In genomic region chr7:87566476-87566875, GRCm38 (mm10) we compare ENCODE assay signal across 11 mouse cellular contexts. TPM values are rescaled to one million over a fixed set of nuclear protein-coding genes. Genes with fewer than 3 reads are reported as not detected.
DNase-seq lines count a peak whose midpoint lies in the region; ATAC-seq and TF ChIP-seq lines count a peak whose summit lies in the region.
"Had no signal": no experiment of that assay in that cellular context is flagged by ENCODE, and none has a peak within 500 bp of the region (broad histone marks: within the 10 kb centered on the region; RNA-seq: fewer than 3 reads in every experiment).

No protein-coding gene starts in this region.

- no peaks in the 10 kb centered on the region for H3K4me1 ChIP-seq in heart, postnatal 0 days (ENCODE audit: control insufficient read depth, insufficient read depth)
- no peaks in the 10 kb centered on the region for H3K4me1 ChIP-seq in midbrain, embryonic 11.5 days (ENCODE audit: control insufficient read depth, insufficient read depth, low read length)
- no peaks in the 10 kb centered on the region for H3K4me1 ChIP-seq in midbrain, embryonic 10.5 days
- H3K4me1 ChIP-seq: embryonic facial prominence, embryonic 12.5 days; heart, embryonic 13.5 days had no signal

- H3K9me3 ChIP-seq in heart, postnatal 0 days (replicated peaks; ENCODE audit: control insufficient read depth, low read length) = no peaks in the 10 kb centered on the region
- H3K9me3 ChIP-seq in midbrain, embryonic 11.5 days (ENCODE audit: control insufficient read depth, low read length) = no peaks in the 10 kb centered on the region
- H3K9me3 ChIP-seq in midbrain, embryonic 10.5 days (replicated peaks) = no peaks in the 10 kb centered on the region
- H3K9me3 ChIP-seq: embryonic facial prominence, embryonic 12.5 days; heart, embryonic 13.5 days had no signal

- TF ChIP-seq CTCF in heart, postnatal 0 days (IDR thresholded peaks at IDR 0.05; ENCODE audit: low read depth) = peak; percentile 58

- no peak for DNase-seq in heart, postnatal 0 days (ENCODE audit: low spot score)
- DNase-seq in heart, postnatal 36 days = no peak
- peak; percentile 87 for DNase-seq in midbrain, embryonic 11.5 days (ENCODE audit: low spot score, missing footprints)
- DNase-seq in midbrain, embryonic 10.5 days (ENCODE audit: low spot score) = no peak
- peak; percentile 53 for DNase-seq in embryo, embryonic 10 days (ENCODE audit: low spot score)
- DNase-seq in retina, embryonic 14.5 days (ENCODE audit: low spot score) = peak; percentile 73
- no peak for DNase-seq in urinary bladder, adult 18-20 months (ENCODE audit: low spot score in 2 of 2)
- no peak for DNase-seq in kidney, postnatal 14 days
- DNase-seq: thymus, postnatal 4 days had no signal

- TF ChIP-seq EP300 in heart, postnatal 0 days (IDR thresholded peaks at IDR 0.05; ENCODE audit: low read depth) = no peak

- H3K36me3 ChIP-seq in heart, postnatal 0 days (replicated peaks; ENCODE audit: control insufficient read depth, insufficient read depth, low read length) = no peaks in the 10 kb centered on the region
- no peaks in the 10 kb centered on the region for H3K36me3 ChIP-seq in midbrain, embryonic 11.5 days (ENCODE audit: control insufficient read depth, insufficient read depth, low read length)
- no peaks in the 10 kb centered on the region for H3K36me3 ChIP-seq in midbrain, embryonic 10.5 days
- H3K36me3 ChIP-seq: embryonic facial prominence, embryonic 12.5 days; heart, embryonic 13.5 days had no signal

- no peak overlapping the region for H3K9ac ChIP-seq in heart, postnatal 0 days (replicated peaks; ENCODE audit: low read depth, low read length)
- H3K9ac ChIP-seq in midbrain, embryonic 11.5 days (ENCODE audit: low read length) = no peak overlapping the region
- H3K9ac ChIP-seq: embryonic facial prominence, embryonic 12.5 days; heart, embryonic 13.5 days had no signal

- no peak for ATAC-seq in heart, postnatal 0 days (ENCODE audit: insufficient read depth, low read depth)
- ATAC-seq in midbrain, embryonic 11.5 days (ENCODE audit: low FRiP score) = peak; percentile 75; the same call in 1 of the 2 replicates

- no peaks in the 10 kb centered on the region for H3K27me3 ChIP-seq in heart, postnatal 0 days (ENCODE audit: control insufficient read depth, insufficient read depth, low read length)
- no peaks in the 10 kb centered on the region for H3K27me3 ChIP-seq in midbrain, embryonic 11.5 days (ENCODE audit: control insufficient read depth, insufficient read depth, low read length)
- H3K27me3 ChIP-seq in midbrain, embryonic 10.5 days (ENCODE audit: low read depth, poor library complexity, severe bottlenecking) = no peaks in the 10 kb centered on the region
- H3K27me3 ChIP-seq: embryonic facial prominence, embryonic 12.5 days; heart, embryonic 13.5 days had no signal

- intact Hi-C loops in heart, postnatal 36 days (cut with DNase I) = loop anchor here (2.0 kb wide), 1 partner anchor 456 kb away; no protein-coding TSS in a partner anchor

- no peak overlapping the region for H3K4me3 ChIP-seq in heart, postnatal 0 days (ENCODE audit: low read depth, low read length)
- H3K4me3 ChIP-seq in midbrain, embryonic 11.5 days (ENCODE audit: low read depth, low read length) = no peak overlapping the region
- no peak overlapping the region for H3K4me3 ChIP-seq in midbrain, embryonic 10.5 days
- H3K4me3 ChIP-seq: embryonic facial prominence, embryonic 12.5 days; heart, embryonic 13.5 days had no signal

- no peak overlapping the region for H3K4me2 ChIP-seq in heart, postnatal 0 days (ENCODE audit: low read depth, low read length)
- H3K4me2 ChIP-seq in midbrain, embryonic 11.5 days = no peak overlapping the region
- H3K4me2 ChIP-seq: embryonic facial prominence, embryonic 12.5 days; heart, embryonic 13.5 days had no signal

- no peak overlapping the region for H3K27ac ChIP-seq in heart, postnatal 0 days (ENCODE audit: low read depth)
- no peak overlapping the region for H3K27ac ChIP-seq in midbrain, embryonic 11.5 days (ENCODE audit: low read depth, low read length)
- H3K27ac ChIP-seq in midbrain, embryonic 10.5 days (replicated peaks) = no peak overlapping the region
- H3K27ac ChIP-seq: embryonic facial prominence, embryonic 12.5 days; heart, embryonic 13.5 days had no signal

RNA-seq across cellular contexts. Expression of gene Grm5, which starts 17.5 kb away (rescaled TPM):
- total RNA-seq in heart, postnatal 0 days (2014; rRNA removed; ENCODE audit: low replicate concordance) = not detected in 2 replicates
- polyA plus RNA-seq in heart, postnatal 0 days (2015; fragmentation: Nextera tagmentation; extraction: Ambion mirVana) = not detected in 2 replicates
- not detected for total RNA-seq in heart, postnatal 36 days (2021)
- 0.23 and 0.50 TPM in 2 replicates for polyA plus RNA-seq in midbrain, embryonic 11.5 days (2014; fragmentation: Nextera tagmentation; extraction: Ambion mirVana)
- polyA plus RNA-seq in midbrain, embryonic 10.5 days (2016; fragmentation: Nextera tagmentation; extraction: Ambion mirVana) = 0.20 and 0.28 TPM in 2 replicates

Comparison
In these comparisons a context has a peak if more than half of its experiments do, and no peak if none do; other contexts are left out.
1. DNase-seq: peak in midbrain, embryonic 11.5 days (single experiment), embryo, embryonic 10 days (single experiment) and retina, embryonic 14.5 days (single experiment); none in heart, postnatal 0 days (single experiment), heart, postnatal 36 days (0 of 2), midbrain, embryonic 10.5 days (single experiment), urinary bladder, adult 18-20 months (0 of 2) and kidney, postnatal 14 days (single experiment).